Mouse (Mus musculus): Measurements from ENCODE around the gene Fam126b.
"Not testable (repeated sequence)": the region's sequence is repeated elsewhere in the genome, so short reads cannot be mapped to it uniquely, and the experiment has no call there.

Gene Fam126b

GRCm38 (mm10) chr1:58586171-58586997 is at the start of gene Fam126b, which contains the start of gene Ndufb3:
Gene Fam126b (minus strand): TSS chr1:58586323.
Gene Ndufb3 (plus strand): TSS chr1:58586384.
- peak; percentile 84 to 88 for DNase-seq (ENCODE audit: low spot score in 2 of 2)

GRCm38 (mm10) chr1:58628847-58629246 is 42.7 kb upstream of the Fam126b start:
- DNase-seq (ENCODE audit: low spot score in 2 of 2), result not testable (repeated sequence)

- peak in 1 of 2 experiments; percentile 14 for DNase-seq (ENCODE audit: low spot score in 2 of 2)
Observed at GRCm38 (mm10) chr1:58621996-58622748, 36.0 kb upstream of the Fam126b start.

GRCm38 (mm10) chr1:58621251-58621650 is 35.1 kb upstream of the Fam126b start:
- DNase-seq (ENCODE audit: low spot score in 2 of 2), result no peak

- DNase-seq (ENCODE audit: low spot score in 2 of 2), result no peak
Observed at GRCm38 (mm10) chr1:58618766-58619165, 32.6 kb upstream of the Fam126b start.

GRCm38 (mm10) chr1:58617978-58618668 is 32.0 kb upstream of the Fam126b start:
- no peak for DNase-seq (ENCODE audit: low spot score in 2 of 2)

- no peak for DNase-seq (ENCODE audit: low spot score in 2 of 2)
Observed at GRCm38 (mm10) chr1:58617076-58617475, 31.0 kb upstream of the Fam126b start.

GRCm38 (mm10) chr1:58616176-58616575 is 30.1 kb upstream of the Fam126b start:
- DNase-seq (ENCODE audit: low spot score in 2 of 2), result no peak

- no peak for DNase-seq (ENCODE audit: low spot score in 2 of 2)
Observed at GRCm38 (mm10) chr1:58615146-58615545, 29.0 kb upstream of the Fam126b start.

GRCm38 (mm10) chr1:58614424-58614823 is 28.3 kb upstream of the Fam126b start:
- DNase-seq (ENCODE audit: low spot score in 2 of 2), result no peak

- peak in 1 of 2 experiments; percentile 25 for DNase-seq (ENCODE audit: low spot score in 2 of 2)
Observed at GRCm38 (mm10) chr1:58613786-58614185, 27.7 kb upstream of the Fam126b start.

GRCm38 (mm10) chr1:58610611-58611010 is 24.5 kb upstream of the Fam126b start:
- no peak for DNase-seq (ENCODE audit: low spot score in 2 of 2)

- no peak for DNase-seq (ENCODE audit: low spot score in 2 of 2)
Observed at GRCm38 (mm10) chr1:58610166-58610565, 24.0 kb upstream of the Fam126b start.

- DNase-seq (ENCODE audit: low spot score in 2 of 2), result not testable (repeated sequence)
Observed at GRCm38 (mm10) chr1:58609591-58609990, 23.5 kb upstream of the Fam126b start.

- DNase-seq (ENCODE audit: low spot score in 2 of 2), result no peak
Observed at GRCm38 (mm10) chr1:58603738-58604137, 17.6 kb upstream of the Fam126b start.

GRCm38 (mm10) chr1:58602681-58603080 is 16.6 kb upstream of the Fam126b start:
- DNase-seq (ENCODE audit: low spot score in 2 of 2), result no peak

- DNase-seq (ENCODE audit: low spot score in 2 of 2), result no peak
Observed at GRCm38 (mm10) chr1:58587491-58587890, 1.4 kb upstream of the Fam126b start.

GRCm38 (mm10) chr1:58585373-58586170 is 551 bp downstream of the Fam126b start:
- DNase-seq (ENCODE audit: low spot score in 2 of 2), result peak in 1 of 2 experiments; percentile 17

GRCm38 (mm10) chr1:58584271-58584670 is 1.9 kb downstream of the Fam126b start:
- no peak for DNase-seq (ENCODE audit: low spot score in 2 of 2)

GRCm38 (mm10) chr1:58582611-58583010 is 3.5 kb downstream of the Fam126b start:
- DNase-seq (ENCODE audit: low spot score in 2 of 2), result no peak

GRCm38 (mm10) chr1:58579179-58579578 is 6.9 kb downstream of the Fam126b start:
- DNase-seq (ENCODE audit: low spot score in 2 of 2), result peak in 1 of 2 experiments; percentile 13

All from frontal cortex, postnatal 10 days (tissue).